Mouse (Mus musculus) ES-Bruce4 (cell line): ENCODE results near the gene Bicd2.

Source experiments
- CTCF ChIP-seq: IDR thresholded peaks from one replicate; pipeline ENCODE4 v1.8.1; 2011; ENCODE audit warnings: low read depth, low read length
- POLR2A ChIP-seq: IDR thresholded peaks from one replicate; pipeline ENCODE4 v1.8.1; 2011; ENCODE audit warnings: low read length; ENCODE audit not compliant: insufficient read depth

GRCm38 (mm10) chr13:49377608-49378007 lies 36.2 kb downstream of the Bicd2 start:
- TF ChIP-seq CTCF (no peak), POLR2A (no peak)
